Mouse (Mus musculus): ENCODE data around the gene Hcar1.

Gene Hcar1

GRCm38 (mm10) chr5:123863934-123864333, 15.9 kb downstream of the Hcar1 start:
- DNase-seq (ENCODE audit: low spot score), result no peak

GRCm38 (mm10) chr5:123862374-123863350, 17.2 kb downstream of the Hcar1 start:
- peak; percentile 48 for DNase-seq (ENCODE audit: low spot score)

DNA sequence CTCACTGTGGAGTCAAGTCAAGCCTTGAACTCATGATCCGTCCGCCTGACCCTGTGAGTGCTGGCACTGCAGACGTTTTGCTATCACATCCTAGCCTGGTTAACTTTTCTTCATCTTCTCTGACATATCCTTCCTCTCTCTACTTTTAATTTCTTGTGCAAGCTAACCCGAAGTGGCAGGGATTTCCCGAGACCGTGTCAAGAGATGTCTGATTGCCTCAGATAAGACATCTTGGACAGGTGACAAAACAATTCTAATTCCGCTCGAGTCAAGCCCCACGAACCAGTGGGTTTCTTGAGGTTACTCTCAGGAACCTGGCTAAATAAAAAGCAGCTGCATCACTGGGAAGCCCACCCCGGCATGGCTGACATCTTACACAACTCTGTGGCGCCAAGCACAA, 21.0 kb downstream of the Hcar1 start:
- no peak for DNase-seq (ENCODE audit: low spot score)

GRCm38 (mm10) chr5:123854511-123854910, 25.3 kb downstream of the Hcar1 start:
- DNase-seq (ENCODE audit: low spot score), result peak; percentile 42

DNA sequence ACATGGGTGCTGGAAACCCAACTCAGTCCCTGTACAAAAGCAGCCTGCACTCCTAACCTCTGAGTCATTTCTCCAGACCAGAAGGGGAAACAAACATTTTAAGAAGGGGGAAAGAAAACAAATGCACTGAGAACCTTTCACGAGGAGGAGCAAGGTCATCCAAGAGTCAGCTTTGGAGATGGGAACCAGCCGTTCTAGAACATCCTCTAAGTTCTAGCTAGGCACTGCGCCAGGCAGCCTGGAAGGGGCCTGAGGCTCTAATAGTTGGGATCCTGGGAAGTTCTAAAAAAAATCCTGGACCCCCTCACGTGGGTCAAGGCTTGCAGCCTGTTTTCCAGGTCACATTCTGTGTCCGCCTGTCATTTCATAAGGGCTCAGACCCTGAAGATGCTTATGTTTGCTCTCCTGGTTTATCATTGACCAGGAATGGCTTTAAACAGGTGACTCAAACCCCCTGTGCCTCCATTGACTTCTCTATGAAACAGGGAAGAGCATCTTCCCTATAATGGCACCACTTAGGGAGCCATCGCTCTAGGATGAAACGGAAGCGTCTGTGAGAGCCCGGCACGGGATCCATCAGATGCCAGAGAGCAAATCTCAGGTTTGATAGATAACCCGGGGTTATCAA, 25.8 kb downstream of the Hcar1 start:
- no peak for DNase-seq (ENCODE audit: low spot score)

GRCm38 (mm10) chr5:123851398-123851797, 28.4 kb downstream of the Hcar1 start:
- DNase-seq (ENCODE audit: low spot score), result no peak

- DNase-seq (ENCODE audit: low spot score), result no peak
These were observed 35.5 kb downstream of the Hcar1 start for GRCm38 (mm10) chr5:123844316-123844715.

DNA sequence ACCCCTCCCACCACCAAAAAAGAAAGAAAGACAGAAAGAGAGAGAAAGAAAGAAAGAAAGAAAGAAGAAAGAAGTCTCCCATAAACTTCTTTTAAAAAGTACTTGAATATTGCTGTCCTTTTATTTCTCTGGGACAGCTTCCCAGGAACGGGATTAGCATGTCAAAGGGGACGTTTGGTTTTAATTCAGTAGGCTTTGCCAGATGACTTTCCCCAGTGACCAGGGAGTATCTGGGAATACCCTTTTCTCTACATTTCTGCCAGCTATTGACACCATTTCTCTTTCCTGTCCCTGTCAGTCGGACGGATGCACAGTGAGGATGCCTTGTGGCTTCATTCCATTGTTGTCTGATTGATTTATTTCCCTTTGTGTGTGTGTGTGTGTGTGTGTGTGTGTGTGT, 36.0 kb downstream of the Hcar1 start:
- DNase-seq (ENCODE audit: low spot score), result no peak

DNA sequence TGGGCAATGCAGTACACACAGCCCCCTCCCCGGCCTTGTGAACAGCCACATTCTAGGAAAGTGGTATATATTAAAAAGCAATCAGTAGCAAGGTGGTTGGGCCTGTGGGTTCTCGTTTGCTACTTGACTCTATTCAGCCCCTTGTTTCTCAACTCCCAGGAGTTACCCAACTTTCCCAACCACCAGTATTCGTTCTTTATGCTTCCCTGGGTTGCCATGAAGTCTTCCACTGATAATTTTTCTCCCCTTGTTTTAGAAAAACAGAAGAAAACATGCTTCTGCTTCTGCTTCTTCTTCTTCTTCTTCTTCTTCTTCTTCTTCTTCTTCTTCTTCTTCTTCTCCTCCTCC, 36.9 kb downstream of the Hcar1 start:
- DNase-seq (ENCODE audit: low spot score), result no peak

GRCm38 (mm10) chr5:123842221-123842934, 37.4 kb downstream of the Hcar1 start:
- no peak for DNase-seq (ENCODE audit: low spot score)

DNA sequence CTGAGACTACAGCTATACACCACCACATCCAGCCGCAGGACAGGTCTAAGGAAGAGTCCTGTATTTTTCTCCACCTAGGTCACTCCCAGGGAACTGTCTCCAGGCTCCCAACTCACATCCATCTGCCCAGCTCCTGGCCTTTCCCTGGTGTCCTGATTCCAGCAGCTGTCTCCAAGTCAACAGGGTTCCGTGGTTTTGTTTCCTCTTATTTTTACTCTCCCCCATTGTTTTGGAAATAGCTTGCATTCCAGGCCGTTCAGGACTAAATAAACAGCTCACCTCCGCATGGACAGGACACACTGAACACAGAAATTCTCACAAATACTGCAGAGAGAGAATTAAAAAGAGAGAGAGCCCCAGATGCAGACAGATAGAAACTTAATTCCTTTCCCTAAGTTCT, 42.4 kb downstream of the Hcar1 start:
- no peak for DNase-seq (ENCODE audit: low spot score)

- DNase-seq (ENCODE audit: low spot score), result no peak
These were observed 45.0 kb downstream of the Hcar1 start for GRCm38 (mm10) chr5:123834836-123835235.

- DNase-seq (ENCODE audit: low spot score), result no peak
These were observed 47.5 kb downstream of the Hcar1 start for GRCm38 (mm10) chr5:123832309-123832708.

GRCm38 (mm10) chr5:123827659-123828091, 52.1 kb downstream of the Hcar1 start:
- no peak for DNase-seq (ENCODE audit: low spot score)

All from lung, postnatal 25 days (tissue).